Mouse (Mus musculus) brain, embryonic 14.5 days (tissue): ENCODE measurements around the gene Dusp6. TPM values are rescaled to one million over a fixed set of nuclear protein-coding genes. Genes with fewer than 3 reads are reported as not detected.

Source experiments
- DNase-seq: peaks from one replicate; pipeline ENCODE4 v3.0.0-alpha.2; 2011; ENCODE audit warnings: low read depth
- CTCF ChIP-seq: fragments of 200-500 bp; IDR thresholded peaks from 2 replicates; pipeline ENCODE4 v1.5.1; 2012; ENCODE audit warnings: inconsistent platforms, mild to moderate bottlenecking, moderate library complexity, borderline replicate concordance; ENCODE audit not compliant: insufficient read depth, insufficient read length; ENCODE audit errors: extremely low read depth
- POLR2A ChIP-seq: fragments of 200-500 bp; IDR thresholded peaks from 2 replicates; pipeline ENCODE4 v1.6.1; 2012; ENCODE audit warnings: mild to moderate bottlenecking, inconsistent platforms, borderline replicate concordance; ENCODE audit not compliant: poor library complexity, insufficient read depth, insufficient read length, severe bottlenecking; ENCODE audit errors: extremely low read depth
- polyA plus RNA-seq: library from polyadenylated mRNA; depleted of rRNA; stranded (reverse); fragments of >200 nt; gene quantifications from 2 replicates; pipeline ENCODE4 v1.2.3, GENCODE M21; 2012

Dusp6 gene
- polyA plus RNA-seq, 1 experiment, result 31.8 TPM

- TF ChIP-seq CTCF, result no peak
- TF ChIP-seq POLR2A, result no peak
- no peak for DNase-seq
Measured at GRCm38 (mm10) chr10:99234336-99234735, 28.7 kb upstream of the Dusp6 start.

GRCm38 (mm10) chr10:99235081-99235480 is 27.9 kb upstream of the Dusp6 start:
- TF ChIP-seq POLR2A (no peak), CTCF (no peak)
- DNase-seq, result no peak

GRCm38 (mm10) chr10:99237205-99237832 is 25.7 kb upstream of the Dusp6 start:
- TF ChIP-seq CTCF (no peak), POLR2A (no peak)
- DNase-seq, result no peak

- no peak for TF ChIP-seq POLR2A
- TF ChIP-seq CTCF, result no peak
- no peak for DNase-seq
Measured at GRCm38 (mm10) chr10:99238537-99238936, 24.5 kb upstream of the Dusp6 start.

GRCm38 (mm10) chr10:99241284-99241828 is 21.7 kb upstream of the Dusp6 start:
- DNase-seq, result no peak
- TF ChIP-seq POLR2A (no peak), CTCF (no peak)

- no peak for TF ChIP-seq CTCF
- TF ChIP-seq POLR2A, result no peak
- peak; percentile 59 for DNase-seq
Measured at GRCm38 (mm10) chr10:99241829-99242711, 21.0 kb upstream of the Dusp6 start.

GRCm38 (mm10) chr10:99242721-99243120 is 20.3 kb upstream of the Dusp6 start:
- DNase-seq, result no peak
- TF ChIP-seq POLR2A (no peak), CTCF (no peak)

GRCm38 (mm10) chr10:99243907-99244489 is 19.0 kb upstream of the Dusp6 start:
- TF ChIP-seq CTCF (no peak), POLR2A (no peak)

GRCm38 (mm10) chr10:99244655-99245260 is 18.3 kb upstream of the Dusp6 start:
- DNase-seq, result no peak
- TF ChIP-seq POLR2A (no peak), CTCF (no peak)

More at GRCm38 (mm10) chr10:99243907-99244489, 19.0 kb upstream of the Dusp6 start:
- no peak for DNase-seq

- TF ChIP-seq POLR2A (no peak), CTCF (no peak)
- no peak for DNase-seq
Measured at GRCm38 (mm10) chr10:99246797-99247508, 16.1 kb upstream of the Dusp6 start.

GRCm38 (mm10) chr10:99250874-99251281 is 12.2 kb upstream of the Dusp6 start:
- TF ChIP-seq POLR2A, result no peak
- no peak for TF ChIP-seq CTCF
- DNase-seq, result no peak
